Mouse (Mus musculus): Measurements from ENCODE around the gene Fbxo42. TPM values are rescaled to one million over a fixed set of nuclear protein-coding genes. Genes with fewer than 3 reads are reported as not detected.

Gene Fbxo42
- total and polyA plus RNA-seq, 3 experiments, result 11.2 to 260 (median 23.1) TPM

GRCm38 (mm10) chr4:141138425-141139115 is 9.1 kb upstream of the Fbxo42 start:
- H3K27me3 ChIP-seq (ENCODE audit: control insufficient read depth in 1 of 2, insufficient read depth in 2 of 2, low read length in 2 of 2), result no peaks in the 10 kb centered on the region
- peak overlapping the region; percentile 82 to 94 for H3K4me3 ChIP-seq (ENCODE audit: control insufficient read depth in 1 of 2, insufficient read depth in 1 of 2, low read depth in 2 of 2, low read length in 2 of 2)
- H3K36me3 ChIP-seq (ENCODE audit: control insufficient read depth in 1 of 2, insufficient read depth in 2 of 2, low read length in 2 of 2), result peaks cover 0 to 10% of the 10 kb centered on the region in 2 experiments; a peak in 3 of 4 replicates
- no peaks in the 10 kb centered on the region for H3K9me3 ChIP-seq (replicated peaks; ENCODE audit: insufficient read depth, low read length)
- peaks cover 54% of the 10 kb centered on the region for H3K79me2 ChIP-seq (ENCODE audit: control insufficient read depth, insufficient read depth, low read length, poor library complexity)
- peaks cover 0 to 17% of the 10 kb centered on the region in 2 experiments; a peak in 2 of 4 replicates for H3K4me1 ChIP-seq (ENCODE audit: control insufficient read depth in 1 of 2, insufficient read depth in 2 of 2, low read length in 2 of 2)
- peak overlapping the region; percentile 91 for H3K27ac ChIP-seq (ENCODE audit: control insufficient read depth, low read depth, low read length)
- TF ChIP-seq GABPA (IDR thresholded peaks at IDR 0.05; ENCODE audit: low read depth, low read length) (no peak), JUND (IDR thresholded peaks at IDR 0.05; ENCODE audit: low read depth, low read length) (no peak), CHD1 (IDR thresholded peaks at IDR 0.05; ENCODE audit: low read depth, low read length) (peak; percentile 54; the same call in 1 of the 2 replicates), POLR2AphosphoS2 (IDR thresholded peaks at IDR 0.05; ENCODE audit: low read length) (no peak), MEF2A (IDR thresholded peaks at IDR 0.05; ENCODE audit: extremely low read depth, insufficient replicate concordance, low read depth, low read length, poor library complexity, severe bottlenecking) (no peak), MAZ (IDR thresholded peaks at IDR 0.05; ENCODE audit: low read depth, low read length) (no peak), MXI1 (IDR thresholded peaks at IDR 0.05; ENCODE audit: low read depth, low read length) (no peak; the same call in 1 of the 2 replicates), POLR2AphosphoS5 (IDR thresholded peaks at IDR 0.05; ENCODE audit: borderline replicate concordance, low read depth, low read length) (no peak), TBP (IDR thresholded peaks at IDR 0.05; ENCODE audit: low read depth, low read length) (peak; percentile 27; the same call in 1 of the 2 replicates), MYC (IDR thresholded peaks at IDR 0.05; ENCODE audit: low read depth, low read length) (peak; percentile 61), NRF1 (IDR thresholded peaks at IDR 0.05; ENCODE audit: insufficient read depth, low read depth, low read length, poor library complexity, severe bottlenecking) (no peak), GATA1 (IDR thresholded peaks at IDR 0.05; ENCODE audit: low read depth, low read length) (no peak), RAD21 (IDR thresholded peaks at IDR 0.05; ENCODE audit: low read depth, low read length) (no peak), USF2 (IDR thresholded peaks at IDR 0.05; ENCODE audit: borderline replicate concordance in 1 of 2, insufficient read depth in 1 of 2, low read depth in 1 of 2, low read length in 2 of 2) (no peak), RCOR1 (IDR thresholded peaks at IDR 0.05; ENCODE audit: low read depth, low read length) (0 out of 2 replicates have a peak, but pooled peaks have one; percentile 21), NELFE (IDR thresholded peaks at IDR 0.05; ENCODE audit: low read depth, low read length) (no peak; the same call in 1 of the 2 replicates), BHLHE40 (IDR thresholded peaks at IDR 0.05; ENCODE audit: borderline replicate concordance, low read depth, low read length) (no peak), ZC3H11A (IDR thresholded peaks at IDR 0.05; ENCODE audit: low read depth, low read length) (no peak), MAFK (IDR thresholded peaks at IDR 0.05; ENCODE audit: borderline replicate concordance, low read depth, low read length) (peak; percentile 76; the same call in 1 of the 2 replicates), EP300 (IDR thresholded peaks at IDR 0.05; ENCODE audit: low read depth in 1 of 2, low read length in 2 of 2) (0 out of 4 replicates have a peak, but pooled peaks of 1 of the 2 experiments have one; percentile 18), POLR2A (IDR thresholded peaks at IDR 0.05; ENCODE audit: control insufficient read depth in 1 of 2, insufficient read depth in 1 of 2, low read depth in 1 of 2, low read length in 2 of 2, poor library complexity in 1 of 2) (0 out of 4 replicates have a peak, but pooled peaks of 1 of the 2 experiments have one; percentile 1)
- peak; percentile 73 for DNase-seq (ENCODE audit: low read depth, low spot score)
- H3K9ac ChIP-seq (ENCODE audit: control insufficient read depth, low read depth, low read length, poor library complexity, severe bottlenecking), result peak overlapping the region; percentile 99
